Mouse (Mus musculus) regulatory T cell (primary cell): ENCODE measurements around the gene Vmn1r232.

Experiments
- in situ Hi-C: fragments of 300-600 bp; cut with MboI, MseI; formaldehyde crosslinking; loops from one replicate; pipeline ENCODE4 v1.15.1; 2025; ENCODE audit warnings: high pct_unique_total_duplicates

The Vmn1r232 gene

DNA sequence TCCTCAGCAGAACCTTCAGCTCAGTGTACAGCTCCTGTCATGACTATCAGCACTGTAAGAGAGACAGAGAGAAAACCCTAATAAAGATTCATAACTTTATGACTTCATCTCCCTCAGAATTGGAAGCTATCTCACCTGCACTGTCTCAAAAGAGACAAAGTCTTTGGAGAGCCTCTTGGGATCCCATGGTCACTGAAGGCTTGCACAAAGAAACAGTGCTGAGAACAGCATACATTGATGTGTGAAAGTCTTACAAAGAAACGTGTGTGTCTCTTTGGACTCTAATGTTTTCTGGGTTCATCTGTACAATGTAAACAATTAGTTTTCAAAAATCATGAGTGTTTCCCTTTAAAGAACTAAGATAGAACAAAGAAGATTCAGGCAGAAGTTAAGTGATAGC, at the start of gene Vmn1r232:
TSS of gene Vmn1r232 (minus strand) at position 101 of the 400 bp plus-strand sequence.
- in situ Hi-C loops: no loop called here

DNA sequence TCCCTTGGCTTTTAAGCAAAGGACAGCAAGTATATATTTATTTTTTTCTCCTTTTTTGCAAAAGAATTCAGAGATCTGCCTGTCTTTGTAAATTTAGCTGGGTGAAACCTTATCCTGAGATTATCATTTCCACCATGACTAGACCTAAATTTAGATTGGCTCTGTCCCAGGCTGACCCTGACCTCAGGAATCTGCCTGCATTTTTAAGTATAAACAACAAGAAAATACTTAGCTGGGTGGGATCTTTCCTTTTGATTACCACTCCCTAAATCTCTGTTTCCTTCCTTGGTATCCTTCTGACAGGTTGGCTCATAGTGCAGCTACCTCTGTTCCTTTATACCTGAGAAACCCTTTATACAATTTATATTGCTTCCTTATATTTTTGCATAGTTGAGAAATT, 47.2 kb upstream of the Vmn1r232 start:
- in situ Hi-C loops: no loop called here

GRCm38 (mm10) chr17:20965421-20965820, 45.9 kb upstream of the Vmn1r232 start:
- in situ Hi-C loops: no loop called here

- in situ Hi-C loops: no loop called here
Observed at GRCm38 (mm10) chr17:20960386-20960785, 40.9 kb upstream of the Vmn1r232 start.

GRCm38 (mm10) chr17:20946636-20947035, 27.1 kb upstream of the Vmn1r232 start:
- in situ Hi-C loops: loop anchor here (5.0 kb wide), 1 partner anchor 56 kb away; no protein-coding TSS in a partner anchor

GRCm38 (mm10) chr17:20946026-20946565, 26.6 kb upstream of the Vmn1r232 start:
- in situ Hi-C loops: loop anchor here (5.0 kb wide), 1 partner anchor 56 kb away; no protein-coding TSS in a partner anchor

DNA sequence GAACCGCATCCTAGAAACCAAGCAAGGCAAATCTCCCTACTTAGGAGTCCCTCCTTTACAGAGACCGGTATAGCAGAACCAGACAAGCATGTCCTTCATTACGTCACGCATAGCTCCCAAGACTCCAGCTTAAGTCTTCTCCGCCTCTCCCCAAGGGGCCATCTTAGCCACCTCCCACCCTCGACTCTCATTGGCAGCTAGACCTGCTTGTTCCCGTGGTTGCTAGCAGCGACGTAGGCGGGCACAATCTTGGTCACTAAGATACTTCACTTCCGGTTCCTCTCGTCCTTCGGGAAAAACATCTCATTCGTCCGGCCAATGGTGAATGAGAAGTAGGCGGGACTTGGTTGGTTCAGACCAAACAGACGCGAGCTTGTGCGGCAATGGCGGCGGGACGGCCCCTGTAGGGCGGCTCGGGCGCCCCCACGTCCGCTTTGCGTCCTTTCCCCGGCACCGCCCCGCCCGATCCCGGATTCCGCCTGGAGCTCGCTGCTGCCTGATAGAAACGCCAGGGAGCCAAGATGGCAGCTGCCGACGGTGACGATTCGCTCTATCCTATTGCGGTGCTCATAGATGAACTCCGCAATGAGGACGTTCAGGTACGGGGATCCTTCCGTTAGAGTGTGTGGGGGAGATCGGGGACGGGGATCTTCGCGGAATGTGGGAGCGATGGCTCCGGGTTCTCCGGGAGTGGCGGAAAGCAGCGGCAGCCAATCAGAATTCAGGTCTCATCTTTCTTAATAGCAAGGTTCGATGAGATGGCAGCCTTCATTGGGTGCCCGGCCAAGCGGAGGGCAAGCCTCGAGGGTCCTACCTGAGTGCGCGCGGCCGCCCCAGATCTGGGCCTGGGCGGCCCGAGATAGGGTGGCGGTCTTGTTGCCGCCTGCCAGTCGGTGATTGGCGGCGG, 25.7 kb upstream of the Vmn1r232 start, which contains the start of gene Ppp2r1a:
TSS of gene Ppp2r1a (plus strand) at position 327 of the 907 bp plus-strand sequence.
- in situ Hi-C loops: loop anchor here (5.0 kb wide), 1 partner anchor 57 kb away; no protein-coding TSS in a partner anchor

- in situ Hi-C loops: no loop called here
Observed at GRCm38 (mm10) chr17:20944226-20944625, 24.7 kb upstream of the Vmn1r232 start.

DNA sequence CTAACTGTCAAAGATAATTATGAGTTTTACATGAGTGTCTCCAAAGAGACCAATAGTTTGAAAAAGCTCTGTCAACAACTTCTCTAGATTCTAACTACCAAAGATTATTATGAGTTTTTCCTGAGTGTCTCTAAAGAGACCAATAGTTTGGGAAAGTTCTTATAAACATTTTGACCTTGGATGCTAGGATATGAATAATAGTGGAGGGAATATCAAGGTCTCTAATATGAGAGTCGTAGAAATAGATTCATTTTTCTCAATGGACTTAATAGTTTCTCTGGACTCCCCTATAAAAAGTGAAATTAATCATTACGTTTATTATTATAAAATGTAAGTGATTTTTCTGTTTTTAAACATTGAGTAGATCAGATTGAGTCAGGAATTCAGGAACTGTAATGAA, 14.5 kb downstream of the Vmn1r232 start, which contains the start of gene Vmn1r231:
TSS of gene Vmn1r231 (minus strand) at position 101 of the 400 bp plus-strand sequence.
- in situ Hi-C loops: no loop called here
